Mouse (Mus musculus) spleen, postnatal 14 days (tissue): ENCODE measurements at regions not wholly inside any gene's neighbourhood (a gene's known extent, or its start where the extent isn't known, plus 50 kb on each side); places are given as distances from the start of the nearest gene placed in this dataset.

Experiments used
- DNase-seq, 2 experiments: peaks; one replicate each; pipeline ENCODE4 v3.0.0; 2021 to 2022; ENCODE audit warnings: low spot score in 2 of 2

DNA sequence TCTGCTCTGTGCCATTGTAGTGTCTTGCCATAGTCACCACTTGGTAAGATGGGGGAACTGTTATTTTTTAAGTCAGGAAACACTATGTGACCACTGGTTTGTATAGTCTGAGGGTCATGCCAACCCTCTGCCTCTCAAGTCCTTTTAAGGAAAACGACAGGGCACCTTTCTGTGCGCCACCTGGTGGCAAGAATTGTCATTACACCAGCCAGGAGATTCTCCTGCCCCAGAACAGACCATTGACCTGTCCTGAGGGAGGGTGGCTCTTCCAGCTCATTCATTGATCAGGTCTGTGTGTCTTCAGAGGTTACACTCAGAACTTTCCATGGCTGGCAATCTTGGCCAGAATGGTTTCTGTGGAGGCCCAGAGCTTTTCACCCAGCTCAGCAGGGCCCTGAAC is 166.9 kb downstream of the Bmp7 start:
- peak; percentile 16 to 49 for DNase-seq

DNA sequence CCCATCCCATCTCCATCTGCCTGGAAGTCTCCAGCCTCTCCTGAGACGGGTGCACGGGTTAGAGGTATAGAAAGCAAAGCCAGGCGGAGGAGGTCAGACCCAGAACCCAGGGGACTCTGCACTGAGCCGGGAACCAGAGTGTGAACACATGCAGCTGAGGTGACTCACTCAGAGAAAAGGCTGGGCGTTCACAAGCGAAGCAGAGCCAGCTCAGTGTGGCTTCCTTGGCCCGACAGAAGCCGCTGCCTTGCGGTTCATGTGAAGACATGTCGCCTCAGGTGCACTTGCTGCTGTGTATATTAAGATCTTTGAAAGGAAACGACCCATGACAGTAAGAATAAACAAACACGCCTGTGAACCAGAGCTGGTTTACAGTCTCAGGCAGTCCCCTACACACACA is 163.6 kb downstream of the Bmp7 start:
- no peak for DNase-seq

DNA sequence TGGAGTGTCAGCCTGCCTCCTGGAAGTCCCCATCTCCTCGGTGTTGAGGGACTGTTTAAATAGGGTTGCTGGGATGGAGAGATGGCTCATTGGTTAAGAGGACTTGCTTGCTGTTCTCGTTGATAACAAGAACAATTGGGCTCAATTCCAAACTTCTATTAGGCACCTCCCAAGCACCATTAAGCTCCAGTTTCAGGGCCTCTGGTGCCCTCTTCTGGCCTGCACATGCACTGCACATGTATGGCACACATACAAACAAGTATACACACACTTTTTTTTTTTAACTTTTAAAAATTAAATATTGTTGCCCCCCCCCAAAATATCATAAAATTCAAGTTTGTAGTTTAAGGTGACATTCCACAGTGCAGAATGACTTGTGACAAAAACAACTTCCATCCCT is 162.3 kb downstream of the Bmp7 start:
- DNase-seq = no peak

DNA sequence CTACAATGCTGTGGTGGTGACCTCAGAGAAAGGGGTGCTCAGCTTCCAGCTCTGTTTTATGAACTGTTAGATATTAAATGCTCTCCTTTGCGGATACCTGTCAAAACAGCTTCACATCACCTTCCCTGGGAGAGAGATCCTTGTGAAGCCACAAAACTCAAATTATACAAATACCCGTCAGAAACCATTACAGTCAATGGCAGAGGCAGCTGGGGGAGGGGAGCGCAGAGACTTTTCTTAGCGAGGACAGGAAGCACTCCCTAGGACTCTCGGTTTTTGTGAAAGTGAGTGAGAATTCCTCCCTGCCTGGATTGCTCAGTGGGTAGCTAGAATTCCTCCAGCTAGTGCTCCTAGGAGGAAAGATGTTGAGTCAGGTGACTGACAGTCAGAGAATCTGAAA is 161.0 kb downstream of the Bmp7 start:
- no peak for DNase-seq

DNA sequence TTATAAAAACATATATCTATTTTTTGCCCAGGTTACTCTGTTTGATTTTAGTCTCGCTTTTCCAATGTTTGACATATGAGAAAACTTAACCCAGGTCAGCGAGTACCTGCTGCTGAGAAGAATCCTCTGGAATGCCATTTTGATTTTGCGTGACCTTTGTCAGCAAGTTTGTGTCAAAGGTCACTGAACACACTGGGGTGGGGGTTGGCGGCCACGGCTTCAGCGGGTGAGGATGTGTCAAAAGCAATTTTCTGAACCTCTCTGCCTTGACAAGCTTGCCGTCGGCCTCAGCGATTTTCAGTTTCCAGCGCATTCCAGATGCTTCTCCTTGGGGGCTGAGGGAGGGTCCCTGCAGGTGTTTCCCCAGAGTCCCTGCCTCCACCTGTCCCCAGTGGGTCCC is 157.4 kb downstream of the Bmp7 start:
- DNase-seq = no peak

DNA sequence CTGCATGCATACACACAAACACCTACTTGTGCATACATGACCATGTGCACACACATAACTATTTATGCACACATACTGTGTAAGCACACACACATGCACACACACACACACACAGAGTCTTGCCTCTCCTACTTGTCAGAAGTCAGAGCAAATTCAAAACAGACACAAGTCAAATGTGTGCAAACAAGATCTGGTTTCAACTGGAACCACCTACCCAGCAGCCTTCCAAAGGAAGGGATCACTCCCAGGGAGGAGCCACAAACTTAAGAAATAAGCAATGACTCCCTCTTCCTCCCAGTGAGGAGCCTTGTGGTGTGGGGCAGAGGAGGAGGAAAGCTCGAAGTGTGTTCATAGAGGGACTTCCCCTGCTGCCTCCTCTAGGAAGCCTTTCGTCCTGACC is 153.8 kb downstream of the Bmp7 start:
- no peak for DNase-seq

DNA sequence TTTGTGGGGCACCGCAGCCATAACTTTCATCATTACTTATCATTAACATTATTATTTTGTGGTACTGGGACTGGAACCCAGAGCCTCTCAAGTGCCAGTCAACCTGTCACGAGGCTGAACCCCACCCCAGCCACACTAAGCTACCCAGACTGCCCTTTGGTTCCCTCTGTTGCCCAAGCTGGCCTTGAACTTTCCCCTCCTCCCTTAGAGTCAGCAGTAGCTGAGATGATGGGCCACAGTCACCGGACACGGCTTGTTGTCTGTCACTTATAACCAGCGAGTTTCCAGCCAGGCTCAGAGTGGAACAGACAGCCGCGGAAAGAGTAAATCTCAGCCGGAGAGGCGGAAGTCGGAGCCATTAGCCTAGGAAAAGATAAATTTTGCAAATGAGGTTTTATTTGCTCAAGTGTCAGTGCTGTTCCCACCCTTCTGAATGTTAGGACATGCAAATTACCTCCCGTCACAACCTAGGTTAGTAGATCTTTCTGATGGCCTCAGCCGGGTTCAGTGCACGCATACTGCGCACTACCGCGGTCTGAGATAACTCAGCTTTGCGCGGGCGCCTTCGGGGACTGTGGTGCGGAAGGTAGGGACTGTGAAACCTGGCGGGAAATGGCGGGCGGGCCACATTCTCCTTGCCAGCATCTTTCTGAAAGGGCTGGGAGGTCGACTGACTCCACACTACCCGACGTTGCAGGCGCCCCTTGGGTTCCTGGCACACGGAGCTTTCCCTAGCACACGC is 152.7 kb downstream of the Bmp7 start:
- DNase-seq = no peak

DNA sequence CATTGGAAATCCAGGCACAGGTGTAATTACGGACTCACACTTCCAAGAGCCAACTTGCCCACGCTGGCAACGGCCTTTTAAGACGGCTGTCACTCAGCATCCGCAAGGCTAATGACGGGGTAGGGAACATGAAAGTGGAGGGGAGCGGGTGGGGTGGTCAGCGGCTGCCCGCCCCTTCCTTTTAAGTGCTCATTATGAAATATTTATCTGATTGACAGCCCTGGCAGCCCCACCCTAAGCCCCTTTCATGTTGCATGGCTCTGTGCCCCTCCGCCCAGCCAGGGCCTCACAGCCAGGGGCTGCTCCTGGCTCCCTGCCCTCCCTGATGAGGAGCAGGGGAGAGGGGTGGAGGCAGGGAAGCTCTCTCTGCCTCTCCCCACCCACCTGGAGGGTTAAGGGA is 150.9 kb downstream of the Bmp7 start:
- DNase-seq = no peak

DNA sequence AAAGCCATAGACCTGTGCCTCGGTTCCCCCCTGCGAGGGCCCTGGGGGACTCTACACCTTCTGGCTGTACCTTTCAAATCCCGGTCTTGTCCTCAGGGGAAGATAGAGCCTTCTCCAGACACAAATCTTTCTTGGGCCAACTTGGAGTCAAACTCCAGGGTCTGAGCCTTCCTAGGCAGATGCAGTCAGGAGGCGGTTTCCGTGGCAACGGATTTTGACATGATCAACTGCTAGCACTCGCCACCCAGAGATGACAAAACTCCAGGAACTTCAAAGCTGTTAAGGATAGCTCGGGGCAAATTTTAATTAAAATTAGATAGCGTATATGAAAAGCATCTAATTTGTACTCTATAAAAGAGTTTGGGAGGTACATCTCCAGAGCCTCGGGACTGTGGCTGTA is 147.6 kb downstream of the Bmp7 start:
- no peak for DNase-seq

DNA sequence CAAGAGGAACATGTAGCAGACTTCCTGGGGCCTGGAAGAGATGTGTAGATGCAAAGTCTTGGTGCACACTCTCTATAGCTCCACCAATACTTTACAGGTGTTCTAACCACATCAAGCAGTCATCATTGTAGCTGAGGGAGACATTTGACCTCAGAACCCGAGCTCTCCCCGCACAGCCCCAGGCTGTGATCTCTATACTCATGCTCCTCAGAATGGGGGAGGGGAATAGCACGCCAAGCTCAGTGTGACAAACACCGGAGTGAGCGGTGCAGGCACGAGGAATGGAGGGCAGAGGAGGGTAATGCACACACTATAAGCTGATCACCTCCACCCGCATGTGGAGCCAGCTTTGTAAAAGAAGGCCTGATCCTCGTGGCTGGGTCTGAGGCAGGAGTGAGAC is 146.1 kb downstream of the Bmp7 start:
- no peak for DNase-seq

DNA sequence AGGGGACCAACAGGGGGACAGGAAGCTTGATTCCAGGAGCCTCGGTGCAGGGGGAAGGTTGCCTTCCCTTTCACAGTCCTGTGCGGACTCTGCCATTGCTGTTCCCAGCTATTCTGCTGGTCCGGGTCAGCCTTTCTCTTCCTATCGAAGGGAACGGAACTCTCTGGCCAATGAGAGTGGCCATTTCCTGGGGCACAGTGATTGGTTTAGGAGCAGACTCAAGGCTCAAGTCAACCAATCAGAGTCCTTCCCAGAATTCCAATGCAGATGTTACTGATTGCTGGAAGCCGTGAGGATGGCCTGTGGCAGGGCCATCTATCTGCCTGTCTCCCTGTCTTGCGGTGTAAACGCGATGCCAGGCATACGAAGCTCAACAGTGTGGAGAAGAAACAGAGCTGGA is 145.3 kb downstream of the Bmp7 start:
- DNase-seq = no peak

DNA sequence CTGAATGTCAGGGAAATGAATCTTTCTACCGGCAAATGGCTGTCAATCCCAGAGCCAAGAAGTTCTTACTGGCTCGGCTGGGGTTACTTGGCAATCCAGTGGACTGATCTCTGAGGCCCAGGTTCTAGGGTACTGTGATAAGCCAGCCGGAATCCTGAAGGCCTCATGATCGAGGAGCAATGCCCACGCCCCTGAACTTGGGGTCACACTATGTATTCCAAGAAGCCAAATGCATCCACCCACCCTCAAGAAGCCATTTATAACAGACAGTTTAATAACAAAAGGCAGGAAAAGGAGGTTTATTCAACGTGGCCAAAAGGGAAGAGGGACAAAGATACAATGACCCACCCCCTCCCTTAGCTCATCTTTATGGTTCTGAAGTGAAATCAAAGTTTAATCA is 144.0 kb downstream of the Bmp7 start:
- DNase-seq = no peak

DNA sequence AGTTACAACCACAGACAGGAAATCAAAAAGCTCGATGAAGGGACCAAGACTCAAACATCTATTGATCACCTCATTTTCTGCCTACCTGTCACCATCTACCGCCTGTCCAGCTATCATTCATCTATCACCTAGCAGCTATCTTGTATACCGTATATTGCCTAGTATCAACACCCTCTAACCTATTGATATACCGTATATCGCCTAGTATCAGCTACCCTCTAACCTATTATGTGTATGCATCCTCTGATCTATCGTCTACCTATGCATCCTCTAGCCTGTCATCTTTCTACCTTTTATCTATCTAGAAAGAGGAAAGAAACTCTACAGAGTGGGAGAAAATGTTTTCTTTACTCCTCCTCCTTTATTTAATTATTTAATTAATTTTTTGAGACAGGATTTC is 143.2 kb downstream of the Bmp7 start:
- DNase-seq = no peak

DNA sequence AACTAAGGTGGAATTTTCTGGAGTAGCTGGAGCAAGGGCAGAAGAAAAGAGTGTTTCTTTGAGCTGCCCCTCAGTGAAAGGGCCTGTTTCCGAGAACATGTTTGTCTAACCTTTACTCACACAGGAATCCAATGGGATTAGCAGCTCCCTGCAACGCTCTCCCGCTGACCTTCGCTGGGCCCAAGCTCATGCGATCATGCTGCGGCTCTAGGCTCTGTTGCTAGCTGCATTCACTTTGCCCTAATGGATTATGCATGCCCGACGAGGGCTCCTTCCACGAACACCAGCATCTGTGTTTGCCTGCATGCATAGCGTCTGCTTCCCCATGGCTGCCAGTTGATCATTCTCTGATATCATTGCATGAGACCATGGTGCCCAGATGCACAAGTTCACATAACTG is 140.2 kb downstream of the Bmp7 start:
- DNase-seq = no peak

DNA sequence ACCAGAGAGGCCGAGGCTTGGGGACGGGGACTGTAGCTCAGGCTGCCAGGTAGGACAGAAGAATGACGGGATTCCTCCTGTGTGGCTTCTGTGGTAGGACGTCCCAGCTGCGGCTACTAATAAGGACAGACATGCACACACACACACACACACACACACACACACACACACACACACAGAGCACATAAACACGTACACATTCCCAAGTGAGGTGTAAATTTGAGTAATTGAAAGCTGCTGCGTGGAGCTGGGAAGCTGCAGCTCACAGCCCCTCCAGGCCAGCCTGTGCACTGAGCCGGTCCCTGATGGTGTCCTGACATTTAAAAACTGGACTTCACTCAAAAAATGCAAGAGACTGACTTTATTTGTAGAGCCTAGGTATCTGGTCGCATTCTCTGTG is 139.3 kb downstream of the Bmp7 start:
- DNase-seq = no peak

DNA sequence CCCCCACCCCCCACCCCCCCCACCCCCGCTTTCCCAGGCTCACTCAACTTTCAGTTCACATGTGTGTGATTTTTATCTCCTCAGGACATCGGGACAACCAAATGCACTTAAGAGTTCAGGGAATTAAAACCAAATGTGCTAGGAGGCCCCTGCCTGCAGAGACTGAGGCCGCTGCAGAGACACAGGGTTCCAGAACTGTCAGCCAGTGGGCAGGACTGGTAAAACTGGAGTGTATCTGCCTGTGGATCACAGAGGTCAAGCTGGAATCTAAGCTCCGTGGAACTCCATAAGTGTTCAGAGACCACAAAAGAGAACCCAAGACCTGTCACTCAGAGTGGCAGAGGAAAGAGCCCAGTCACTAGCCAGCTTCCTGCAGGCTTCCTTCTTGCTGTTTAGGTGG is 138.3 kb downstream of the Bmp7 start:
- no peak for DNase-seq

DNA sequence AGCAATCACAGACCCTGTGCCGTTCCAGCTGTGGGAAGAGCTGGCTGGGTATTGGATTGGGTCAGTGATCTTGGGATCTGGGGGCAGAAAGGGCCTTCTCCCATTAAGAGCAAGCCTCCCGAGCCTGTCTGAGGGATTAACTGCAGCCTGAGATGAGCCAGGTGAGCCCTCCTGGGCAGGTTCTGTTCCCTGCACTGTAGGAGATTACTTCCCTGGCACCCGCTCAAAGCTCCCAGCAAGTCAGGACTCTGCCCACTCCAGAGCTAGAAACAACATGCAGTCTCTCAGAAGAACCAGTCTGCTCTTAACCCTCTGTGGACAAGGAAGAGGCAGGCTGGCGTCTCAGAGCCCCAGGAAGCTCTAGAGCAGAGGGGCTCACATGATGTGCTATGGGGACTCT is 132.7 kb downstream of the Bmp7 start:
- no peak for DNase-seq

DNA sequence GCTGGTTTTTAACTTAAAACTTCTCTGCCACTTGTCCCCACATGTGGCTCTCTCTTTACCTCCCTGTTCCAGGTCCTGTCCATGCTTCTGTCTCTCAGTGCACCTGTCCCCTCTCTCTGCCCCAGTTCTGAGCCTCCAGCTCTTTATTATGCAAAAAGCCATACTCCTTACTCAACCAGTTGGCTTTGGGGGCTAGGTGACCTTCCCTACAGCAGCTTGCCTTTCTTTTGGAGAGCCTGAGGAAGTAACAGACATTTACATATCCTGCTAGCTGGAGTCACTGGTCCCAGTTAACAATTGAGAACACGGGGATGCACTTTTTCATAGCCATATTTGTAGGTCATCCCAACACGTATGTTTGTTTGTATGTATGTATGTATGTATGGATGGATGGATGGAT is 130.8 kb downstream of the Bmp7 start:
- DNase-seq = no peak

DNA sequence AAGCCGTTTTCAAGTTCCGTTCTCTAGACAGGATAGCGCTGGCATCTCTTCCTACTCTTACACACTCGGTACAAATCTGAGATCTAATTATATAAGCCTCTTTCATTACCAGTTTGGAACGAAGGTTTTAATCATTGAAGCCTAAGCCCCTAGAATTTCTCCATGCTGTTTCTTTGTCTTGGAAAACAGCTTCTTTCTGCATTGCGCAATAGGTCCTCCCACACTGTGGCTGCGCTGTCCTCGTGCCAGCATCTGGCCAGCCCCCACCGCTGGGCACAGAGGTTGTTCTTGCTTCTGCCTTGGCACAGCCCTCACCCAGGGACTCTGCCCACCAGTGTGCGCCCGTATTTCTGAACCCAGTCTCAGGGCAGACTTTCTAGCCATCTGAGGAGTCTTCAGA is 126.8 kb downstream of the Bmp7 start:
- DNase-seq = no peak

DNA sequence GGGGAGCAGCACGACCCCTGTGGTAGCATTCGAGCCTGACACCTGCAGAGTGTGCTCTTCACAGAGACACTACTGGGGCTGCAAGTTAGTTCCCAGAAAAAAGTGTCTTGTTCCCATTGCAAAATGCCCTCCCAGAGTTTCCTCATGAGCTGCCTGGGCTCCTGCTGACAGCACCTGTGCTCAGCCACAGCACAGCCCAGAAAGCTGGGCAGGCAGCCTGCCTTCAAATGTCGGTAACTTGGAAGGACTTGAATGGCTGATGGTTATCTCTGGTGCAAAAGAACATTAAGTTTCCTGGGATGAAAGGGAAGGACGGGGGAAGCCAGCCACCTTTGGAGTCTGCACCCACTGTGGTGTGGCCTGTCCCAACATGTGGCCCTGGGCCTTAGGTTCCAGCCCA is 126.2 kb downstream of the Bmp7 start:
- no peak for DNase-seq

DNA sequence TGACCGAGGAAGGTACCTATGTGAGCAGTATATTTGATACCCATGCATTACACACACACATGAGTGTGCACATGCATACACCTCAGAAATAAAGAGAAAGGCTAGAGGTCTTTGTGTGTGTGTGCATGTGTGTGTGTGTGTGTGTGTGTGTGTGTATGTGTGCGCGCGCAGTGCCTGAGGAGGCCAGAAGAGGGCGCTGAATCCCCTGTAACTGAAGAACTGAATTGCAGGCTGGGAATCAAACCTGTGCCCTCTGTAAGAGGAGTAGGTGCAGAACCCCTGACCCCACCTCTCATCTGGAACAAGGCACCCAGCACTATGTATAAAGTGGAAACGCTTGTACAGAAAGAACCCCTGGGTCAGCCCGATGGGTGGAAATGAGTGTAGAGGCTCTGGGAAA is 125.0 kb downstream of the Bmp7 start:
- no peak for DNase-seq

DNA sequence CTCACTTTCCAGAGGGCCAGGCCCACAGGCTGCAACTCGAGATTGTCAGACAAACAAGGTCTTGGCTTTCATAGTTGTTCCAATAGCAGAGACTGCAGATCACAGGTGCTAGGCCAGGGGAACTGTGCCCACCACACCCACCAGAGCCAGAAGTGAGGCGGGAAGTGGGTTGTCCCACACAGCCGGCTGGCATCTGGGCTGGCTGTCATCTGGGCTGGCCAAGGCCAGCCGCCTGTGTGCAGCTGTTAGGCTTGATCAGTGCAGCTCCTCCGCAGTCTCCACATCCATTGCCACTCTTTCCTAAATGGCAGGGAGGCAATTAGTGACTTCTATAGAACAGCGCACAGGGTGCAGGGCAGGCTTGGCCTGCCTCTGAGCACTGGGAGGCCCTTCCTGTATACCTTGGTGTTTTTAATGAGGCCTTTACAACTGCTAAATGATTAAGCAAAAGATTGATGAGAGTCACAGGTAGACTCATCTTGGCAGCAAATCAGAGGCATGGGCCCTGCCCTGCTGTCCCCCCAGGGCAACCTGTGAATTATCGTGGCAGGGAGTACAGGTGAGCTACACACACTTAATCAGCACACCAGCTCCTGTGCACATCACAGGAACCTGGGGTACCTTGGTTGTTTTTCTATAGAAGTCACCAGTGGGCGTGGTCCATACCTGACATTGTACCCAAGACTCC is 122.9 kb downstream of the Bmp7 start:
- DNase-seq = no peak
